Mouse (Mus musculus): ENCODE data around the gene Spi1. TPM values are rescaled to one million over a fixed set of nuclear protein-coding genes. Genes with fewer than 3 reads are reported as not detected.

Spi1 gene
- total and polyA plus RNA-seq, 2 experiments, result 3.7 to 16.5 TPM

- Histone ChIP-seq H3K79me2 (ENCODE audit: control insufficient read depth, insufficient read depth, low read length) (no peaks in the 10 kb centered on the region), H3K36me3 (ENCODE audit: control insufficient read depth, insufficient read depth, low read length) (no peaks in the 10 kb centered on the region), H3K4me3 (ENCODE audit: insufficient read depth, low read depth, low read length) (peak overlapping the region; percentile 33; the same call in 1 of the 2 replicates), H3K4me1 (ENCODE audit: control insufficient read depth, insufficient read depth, low read length) (no peaks in the 10 kb centered on the region; the same call in 1 of the 2 replicates), H3K9ac (ENCODE audit: low read depth, low read length) (peak overlapping the region; percentile 31; the same call in 1 of the 2 replicates), H3K27ac (replicated peaks; ENCODE audit: insufficient read depth, low read depth, low read length) (no peak overlapping the region), H3K27me3 (ENCODE audit: control insufficient read depth, insufficient read depth, low read length) (peaks cover 2% of the 10 kb centered on the region; the same call in 1 of the 2 replicates)
- no peak for TF ChIP-seq POLR2A (IDR thresholded peaks at IDR 0.05; ENCODE audit: extremely low read depth, insufficient read depth, low read length)
- TF ChIP-seq CTCF (IDR thresholded peaks at IDR 0.05; ENCODE audit: low read depth, low read length), result no peak
- DNase-seq (ENCODE audit: extremely low read depth, low read depth, low spot score), result no peak
- 9% methylated on average over 36 of the region's 36 CpGs for WGBS
These were observed 3.7 kb upstream of the Spi1 start for GRCm38 (mm10) chr2:91078314-91079025.

- no peak for DNase-seq (ENCODE audit: extremely low read depth, low read depth, low spot score)
- peak overlapping the region; percentile 33; the same call in 1 of the 2 replicates for H3K4me3 ChIP-seq (ENCODE audit: insufficient read depth, low read depth, low read length)
- H3K9ac ChIP-seq (ENCODE audit: low read depth, low read length), result peak overlapping the region; percentile 31; the same call in 1 of the 2 replicates
- no peaks in the 10 kb centered on the region for H3K36me3 ChIP-seq (ENCODE audit: control insufficient read depth, insufficient read depth, low read length)
- no peak overlapping the region for H3K27ac ChIP-seq (replicated peaks; ENCODE audit: insufficient read depth, low read depth, low read length)
- no peak for TF ChIP-seq POLR2A (IDR thresholded peaks at IDR 0.05; ENCODE audit: extremely low read depth, insufficient read depth, low read length)
- TF ChIP-seq CTCF (IDR thresholded peaks at IDR 0.05; ENCODE audit: low read depth, low read length), result no peak
- H3K4me1 ChIP-seq (ENCODE audit: control insufficient read depth, insufficient read depth, low read length), result no peaks in the 10 kb centered on the region; the same call in 1 of the 2 replicates
- WGBS, result 61% methylated on average over 5 of the region's 5 CpGs
- no peaks in the 10 kb centered on the region for H3K79me2 ChIP-seq (ENCODE audit: control insufficient read depth, insufficient read depth, low read length)
- peaks cover 2% of the 10 kb centered on the region; the same call in 1 of the 2 replicates for H3K27me3 ChIP-seq (ENCODE audit: control insufficient read depth, insufficient read depth, low read length)
These were observed 3.2 kb upstream of the Spi1 start for GRCm38 (mm10) chr2:91079026-91079384.

GRCm38 (mm10) chr2:91080784-91081513, 1.2 kb upstream of the Spi1 start:
- H3K79me2 ChIP-seq (ENCODE audit: control insufficient read depth, insufficient read depth, low read length), result no peaks in the 10 kb centered on the region
- no peaks in the 10 kb centered on the region for H3K36me3 ChIP-seq (ENCODE audit: control insufficient read depth, insufficient read depth, low read length)
- H3K27ac ChIP-seq (replicated peaks; ENCODE audit: insufficient read depth, low read depth, low read length), result no peak overlapping the region; the same call in 1 of the 2 replicates
- no peaks in the 10 kb centered on the region; the same call in 1 of the 2 replicates for H3K4me1 ChIP-seq (ENCODE audit: control insufficient read depth, insufficient read depth, low read length)
- no peak overlapping the region for H3K4me3 ChIP-seq (ENCODE audit: insufficient read depth, low read depth, low read length)
- DNase-seq (ENCODE audit: extremely low read depth, low read depth, low spot score), result no peak
- TF ChIP-seq POLR2A (IDR thresholded peaks at IDR 0.05; ENCODE audit: extremely low read depth, insufficient read depth, low read length) (no peak), CTCF (IDR thresholded peaks at IDR 0.05; ENCODE audit: low read depth, low read length) (no peak)
- peaks cover 2% of the 10 kb centered on the region; the same call in 1 of the 2 replicates for H3K27me3 ChIP-seq (ENCODE audit: control insufficient read depth, insufficient read depth, low read length)
- no peak overlapping the region for H3K9ac ChIP-seq (ENCODE audit: low read depth, low read length)
- WGBS, result 76% methylated on average over 8 of the region's 8 CpGs

GRCm38 (mm10) chr2:91082844-91083243, 654 bp downstream of the Spi1 start:
- Histone ChIP-seq H3K4me3 (ENCODE audit: insufficient read depth, low read depth, low read length) (peak overlapping the region; percentile 18; the same call in 1 of the 2 replicates), H3K27ac (replicated peaks; ENCODE audit: insufficient read depth, low read depth, low read length) (peak overlapping the region; percentile 84), H3K27me3 (ENCODE audit: control insufficient read depth, insufficient read depth, low read length) (peaks cover 2% of the 10 kb centered on the region; the same call in 1 of the 2 replicates), H3K79me2 (ENCODE audit: control insufficient read depth, insufficient read depth, low read length) (no peaks in the 10 kb centered on the region), H3K4me1 (ENCODE audit: control insufficient read depth, insufficient read depth, low read length) (no peaks in the 10 kb centered on the region; the same call in 1 of the 2 replicates), H3K9ac (ENCODE audit: low read depth, low read length) (peak overlapping the region; percentile 71), H3K36me3 (ENCODE audit: control insufficient read depth, insufficient read depth, low read length) (no peaks in the 10 kb centered on the region)
- TF ChIP-seq POLR2A (IDR thresholded peaks at IDR 0.05; ENCODE audit: extremely low read depth, insufficient read depth, low read length) (peak; percentile 36; the same call in 1 of the 2 replicates), CTCF (IDR thresholded peaks at IDR 0.05; ENCODE audit: low read depth, low read length) (no peak)
- peak; percentile 29 for DNase-seq (ENCODE audit: extremely low read depth, low read depth, low spot score)
- WGBS, result 67% methylated on average over 11 of the region's 11 CpGs

- H3K27me3 ChIP-seq (ENCODE audit: control insufficient read depth, insufficient read depth, low read length), result peaks cover 2% of the 10 kb centered on the region; the same call in 1 of the 2 replicates
- DNase-seq (ENCODE audit: extremely low read depth, low read depth, low spot score), result no peak
- no peaks in the 10 kb centered on the region; the same call in 1 of the 2 replicates for H3K4me1 ChIP-seq (ENCODE audit: control insufficient read depth, insufficient read depth, low read length)
- peak overlapping the region; percentile 71 for H3K9ac ChIP-seq (ENCODE audit: low read depth, low read length)
- H3K79me2 ChIP-seq (ENCODE audit: control insufficient read depth, insufficient read depth, low read length), result no peaks in the 10 kb centered on the region
- TF ChIP-seq CTCF (IDR thresholded peaks at IDR 0.05; ENCODE audit: low read depth, low read length), result no peak
- whole genome bisulfite sequencing, result 93% methylated on average over 1 of the region's 1 CpGs
- no peaks in the 10 kb centered on the region for H3K36me3 ChIP-seq (ENCODE audit: control insufficient read depth, insufficient read depth, low read length)
- peak overlapping the region; percentile 84 for H3K27ac ChIP-seq (replicated peaks; ENCODE audit: insufficient read depth, low read depth, low read length)
- H3K4me3 ChIP-seq (ENCODE audit: insufficient read depth, low read depth, low read length), result no peak overlapping the region
These were observed 1.3 kb downstream of the Spi1 start for GRCm38 (mm10) chr2:91083366-91083940.

Data from liver, adult 2 months (tissue).